Mouse (Mus musculus) inflammation-experienced regulatory T-cells, adult 6 months (primary cell): ENCODE results near the gene Fam189b. TPM values are rescaled to one million over a fixed set of nuclear protein-coding genes. Genes with fewer than 3 reads are reported as not detected.
"Not testable (repeated sequence)": the region's sequence is repeated elsewhere in the genome, so short reads cannot be mapped to it uniquely, and the experiment has no call there.

Experiments used
- ATAC-seq: one replicate; pipeline ENCODE4 v1.8.0; 2017
- polyA plus RNA-seq, 3 experiments: library from polyadenylated mRNA; unstranded; fragments of 100-300 nt; shearing (Covaris generic); gene quantifications; one replicate each; pipeline ENCODE4 v1.2.1; 2017

Fam189b gene
- polyA plus RNA-seq, 3 experiments from 2014 or later, result 132 to 223 (median 213) TPM

DNA sequence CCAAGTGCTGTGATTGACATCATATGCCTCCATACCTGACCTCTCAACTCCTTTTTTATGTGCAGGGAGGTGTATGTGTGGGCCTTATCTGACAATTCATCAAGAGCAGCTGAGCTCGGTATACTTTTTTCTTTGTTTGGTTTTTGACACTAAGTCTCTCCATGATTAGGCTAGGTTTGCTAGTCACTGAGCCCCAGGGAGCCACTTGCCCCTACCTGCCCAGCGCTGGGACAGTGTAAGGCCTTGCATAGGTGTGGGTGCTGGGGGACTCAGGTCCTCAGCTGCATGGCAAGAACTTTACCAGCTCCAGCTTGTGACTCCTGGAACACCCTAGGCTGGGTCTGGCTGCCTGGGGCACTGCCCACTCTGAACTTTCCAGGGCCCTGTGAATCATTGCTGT is 23.8 kb downstream of the Fam189b start:
- ATAC-seq, result no peak

DNA sequence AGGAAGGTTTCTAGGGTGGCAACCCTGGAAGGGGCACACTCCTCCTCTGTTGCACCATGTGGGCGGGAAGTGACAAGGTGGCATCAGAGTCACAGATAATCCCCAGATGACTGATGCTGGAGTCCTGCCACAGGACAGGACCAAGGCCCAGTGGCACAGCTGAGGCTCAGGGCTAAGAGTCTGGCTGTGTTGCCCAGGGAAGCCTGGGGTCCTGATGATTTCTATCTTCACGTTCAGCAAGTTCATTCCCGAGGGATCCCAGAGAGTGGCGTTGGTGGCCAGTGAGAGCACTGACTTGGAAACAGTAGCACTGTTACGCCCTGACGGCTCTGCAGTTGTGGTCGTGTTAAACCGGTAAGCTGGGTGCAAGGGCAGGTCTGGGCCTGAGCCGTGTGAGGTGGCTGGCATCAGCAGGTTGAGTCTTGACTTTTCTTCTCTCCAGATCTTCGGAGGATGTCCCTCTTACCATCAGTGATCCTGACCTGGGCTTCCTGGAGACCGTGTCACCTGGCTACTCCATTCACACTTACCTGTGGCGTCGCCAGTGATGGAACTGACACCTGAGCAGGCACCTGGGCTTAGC is 25.2 kb downstream of the Fam189b start:
- no peak for ATAC-seq

DNA sequence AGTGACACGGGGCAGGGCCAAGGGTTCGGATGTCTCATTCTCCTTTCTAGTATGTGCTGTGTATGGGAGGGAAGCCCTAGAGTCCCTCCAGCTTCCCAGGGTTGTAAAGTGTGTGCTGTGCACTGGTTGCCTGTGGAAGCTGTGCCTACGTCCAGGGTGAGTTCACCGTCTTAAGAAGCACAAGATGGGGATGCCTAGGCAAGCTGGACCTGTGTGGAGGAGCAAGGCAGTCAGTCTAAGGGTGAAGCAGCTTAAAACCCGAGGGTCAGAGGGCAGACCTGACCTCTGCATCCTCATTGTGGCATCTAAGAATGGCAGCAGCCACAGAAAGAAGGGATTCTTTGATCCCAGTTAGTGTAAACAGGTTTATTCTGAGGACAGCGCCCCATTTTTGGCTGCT is 25.8 kb downstream of the Fam189b start:
- ATAC-seq, result no peak

DNA sequence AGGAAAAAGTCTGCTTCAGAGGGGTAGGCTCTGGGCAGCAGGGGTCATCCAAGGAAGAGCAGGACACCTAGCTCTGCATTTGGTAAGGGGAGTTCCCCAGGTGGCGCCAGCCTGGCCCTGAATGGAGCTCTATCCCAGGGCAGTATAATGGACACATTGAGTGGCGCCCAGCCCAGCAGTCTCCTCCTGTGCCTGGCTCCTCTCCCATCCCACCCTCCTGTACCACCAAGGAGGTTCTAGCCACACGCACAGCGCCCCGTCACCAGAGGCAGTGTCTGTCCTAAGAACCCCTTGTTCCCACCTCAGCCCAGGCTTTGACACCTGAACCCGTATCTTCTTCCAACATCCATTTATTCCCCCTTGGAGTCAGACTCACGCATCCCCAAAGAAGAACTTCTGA is 26.8 kb downstream of the Fam189b start:
- no peak for ATAC-seq

DNA sequence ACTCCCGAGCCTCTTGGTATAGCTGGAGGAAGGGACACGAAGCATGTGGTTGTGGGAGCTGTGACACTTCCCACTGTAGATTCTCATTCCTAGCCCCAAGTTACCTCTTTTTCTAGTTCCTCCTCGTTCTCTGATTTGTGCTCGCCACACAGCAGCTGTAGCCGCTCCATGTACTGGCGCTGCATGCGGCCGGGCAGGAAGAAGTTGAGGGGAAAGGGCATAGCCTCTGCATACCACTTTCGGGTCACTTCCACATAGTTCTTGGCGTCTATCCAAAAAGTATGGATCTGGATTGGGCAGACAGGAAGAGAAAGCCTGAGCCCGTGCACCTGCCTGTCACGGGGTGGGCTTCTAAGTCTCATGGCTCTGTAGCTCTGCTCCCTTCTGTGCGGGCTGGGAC is 27.2 kb downstream of the Fam189b start:
- ATAC-seq, result no peak

DNA sequence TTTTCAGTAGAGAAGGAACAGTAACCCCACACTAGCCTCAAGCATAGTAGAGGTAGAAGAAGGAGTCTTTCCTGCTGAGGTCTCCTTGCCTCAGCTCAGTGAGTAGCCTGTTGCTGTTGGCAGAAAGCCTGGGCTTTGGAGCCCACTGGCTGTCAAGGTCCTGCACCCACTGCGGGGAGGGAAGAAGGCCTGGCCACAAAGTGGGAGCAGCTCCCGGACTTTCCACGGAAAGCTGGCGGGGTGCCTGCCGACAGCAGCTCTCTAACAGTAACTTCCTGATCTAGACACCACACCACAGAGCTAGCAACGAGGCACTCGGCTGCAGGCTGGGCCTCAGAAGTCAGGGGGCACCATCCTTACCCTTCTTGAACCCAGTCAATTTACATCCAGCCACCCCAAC is 27.8 kb downstream of the Fam189b start:
- ATAC-seq, result no peak

DNA sequence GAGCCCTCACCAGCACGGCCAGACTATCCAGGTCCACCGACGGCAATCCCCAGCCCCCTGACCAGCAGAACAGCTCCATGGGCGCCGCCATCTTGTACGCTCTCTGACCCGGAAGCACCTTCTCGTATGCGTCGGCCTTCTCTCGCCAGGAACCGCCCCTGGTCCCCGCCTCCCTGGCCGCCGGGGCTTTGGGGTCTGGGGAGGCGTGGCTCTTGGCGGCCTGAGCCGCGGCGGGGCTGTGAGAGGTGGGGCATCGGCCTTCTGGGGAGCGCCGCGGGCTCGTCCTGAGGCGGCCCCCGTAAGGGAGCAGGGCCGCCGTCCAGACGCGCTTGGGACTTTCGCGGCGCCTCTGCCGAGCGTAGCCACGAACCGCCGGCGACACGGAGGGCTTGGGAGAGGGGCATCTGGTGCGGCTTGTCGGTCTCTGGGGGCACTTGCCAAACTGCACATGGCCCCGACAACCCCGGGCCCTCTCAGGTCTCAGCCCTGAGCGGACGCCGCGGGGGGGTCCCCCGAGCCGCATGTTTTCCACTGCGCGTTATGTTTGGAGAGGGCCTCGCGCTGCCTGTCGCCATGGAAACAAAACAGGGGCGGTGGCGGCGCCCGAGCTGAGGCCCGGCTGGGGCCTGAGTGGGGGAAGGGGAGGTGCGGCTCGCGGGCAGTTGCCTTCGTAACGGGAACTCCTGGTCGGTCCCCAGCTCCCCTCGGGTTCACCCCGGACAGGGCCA is 31.0 kb downstream of the Fam189b start:
- ATAC-seq, result peak; percentile 86

DNA sequence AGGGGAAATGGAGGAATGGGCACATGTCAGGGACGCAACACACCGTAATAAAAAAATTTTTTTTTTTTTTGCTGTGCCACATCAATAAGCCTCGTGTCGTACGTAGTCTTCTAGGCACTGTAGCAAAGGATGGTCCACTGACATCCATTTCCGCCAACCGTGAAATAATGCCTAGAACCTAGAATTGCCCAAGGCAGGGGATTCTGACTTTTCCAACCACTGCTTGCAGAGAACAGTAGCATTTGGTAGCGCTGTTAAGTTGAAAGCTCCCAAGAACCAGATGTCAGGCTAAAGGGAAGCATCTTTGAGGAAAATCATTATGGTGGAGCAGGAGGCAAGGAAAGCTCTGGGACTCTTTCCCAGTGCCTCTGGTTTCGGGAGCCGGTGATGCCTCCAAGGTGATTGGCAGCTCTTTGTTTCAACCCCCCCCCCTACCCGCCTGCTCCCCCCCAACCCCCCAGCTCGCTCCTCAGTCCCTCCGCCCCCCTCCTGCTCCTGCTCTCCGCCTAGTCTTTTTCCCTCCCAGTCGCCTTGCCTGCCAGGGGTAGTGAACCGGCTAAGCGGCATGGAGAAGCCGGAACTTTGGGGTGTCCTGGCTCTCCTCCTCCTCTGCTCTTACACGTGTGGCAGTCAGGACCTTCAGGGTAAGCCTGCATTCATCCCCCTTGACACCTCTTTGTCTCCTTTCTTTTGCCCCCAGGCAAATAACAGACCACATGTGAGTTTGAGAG is 31.9 kb downstream of the Fam189b start, which contains the start of gene Thbs3:
Gene Thbs3, plus strand, starts transcription at position 500 of the 731 bp plus-strand sequence.
- peak; percentile 51 for ATAC-seq

DNA sequence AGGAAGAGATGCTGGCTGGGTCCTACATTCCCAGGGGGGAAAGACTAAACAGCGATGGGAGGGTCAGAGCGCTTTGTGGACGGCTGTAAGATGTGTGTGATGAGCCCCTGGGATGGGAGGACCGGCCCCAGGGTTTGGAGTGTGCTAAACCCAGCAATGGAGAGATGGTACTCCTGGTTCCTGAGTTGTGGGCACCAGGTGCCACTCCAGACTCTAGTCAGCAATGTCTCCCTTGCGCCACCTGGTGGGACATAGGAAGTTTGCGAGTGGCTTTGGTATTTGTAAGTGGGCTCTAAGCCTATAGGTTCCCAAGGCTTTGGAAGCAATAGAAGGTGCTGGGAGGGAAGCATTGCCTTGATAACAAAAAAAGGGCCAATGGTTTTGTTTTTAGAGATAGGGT is 32.9 kb downstream of the Fam189b start:
- ATAC-seq, result peak; percentile 39

DNA sequence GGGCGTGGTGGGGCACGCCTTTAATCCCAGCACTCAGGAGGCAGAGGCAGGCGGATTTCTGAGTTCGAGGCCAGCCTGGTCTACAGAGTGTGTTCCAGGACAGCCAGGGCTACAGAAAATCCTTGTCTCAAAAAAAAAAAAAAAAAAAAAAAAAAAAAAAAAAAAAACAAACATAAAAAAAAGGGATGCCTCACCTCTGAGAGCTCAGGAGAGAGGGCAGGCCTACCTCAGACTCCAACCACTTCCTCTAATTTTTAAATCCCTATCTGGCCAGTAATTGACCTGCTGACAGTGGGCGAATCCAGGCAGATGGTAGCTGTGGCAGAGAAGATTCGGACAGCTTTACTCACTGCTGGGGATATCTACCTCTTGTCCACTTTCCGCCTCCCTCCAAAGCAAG is 33.5 kb downstream of the Fam189b start:
- not testable (repeated sequence) for ATAC-seq

DNA sequence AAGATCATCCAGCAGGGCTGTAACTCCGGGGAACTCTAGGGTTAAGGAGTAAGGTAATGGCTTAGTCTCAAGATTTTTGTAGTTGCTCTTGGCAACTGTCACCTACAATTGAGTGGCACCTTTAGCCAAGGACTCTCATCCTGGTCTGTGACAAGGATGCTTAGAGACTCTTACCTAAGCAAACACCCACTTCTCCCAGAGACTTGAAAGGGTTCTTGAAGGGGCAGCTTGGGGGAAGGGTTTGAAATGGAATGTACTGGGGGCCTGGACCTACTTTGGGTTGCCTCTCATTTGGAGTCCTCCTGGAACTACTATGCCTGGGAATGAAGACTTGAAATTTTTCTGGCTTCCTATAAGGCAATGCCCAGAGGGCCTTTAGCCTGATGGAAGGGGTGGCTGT is 35.3 kb downstream of the Fam189b start:
- ATAC-seq, result no peak

DNA sequence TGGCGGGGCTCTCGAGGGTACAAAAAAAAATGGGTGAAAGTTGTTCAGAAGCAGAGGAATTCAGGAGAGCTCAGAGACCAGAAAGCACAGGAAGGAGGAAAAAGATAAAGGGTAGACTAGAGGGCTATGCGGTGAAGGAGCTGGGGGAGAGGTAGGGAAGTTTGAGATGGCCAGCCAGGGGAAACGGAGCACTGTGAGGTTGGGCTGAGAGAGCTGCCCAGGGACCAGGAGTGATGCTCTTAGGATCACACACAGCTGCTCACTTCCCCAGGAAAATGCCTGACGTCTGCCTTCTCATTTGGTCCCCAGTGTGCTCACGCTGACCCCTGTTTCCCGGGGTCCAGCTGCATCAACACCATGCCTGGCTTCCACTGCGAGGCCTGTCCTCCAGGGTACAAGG is 36.6 kb downstream of the Fam189b start:
- ATAC-seq, result no peak

DNA sequence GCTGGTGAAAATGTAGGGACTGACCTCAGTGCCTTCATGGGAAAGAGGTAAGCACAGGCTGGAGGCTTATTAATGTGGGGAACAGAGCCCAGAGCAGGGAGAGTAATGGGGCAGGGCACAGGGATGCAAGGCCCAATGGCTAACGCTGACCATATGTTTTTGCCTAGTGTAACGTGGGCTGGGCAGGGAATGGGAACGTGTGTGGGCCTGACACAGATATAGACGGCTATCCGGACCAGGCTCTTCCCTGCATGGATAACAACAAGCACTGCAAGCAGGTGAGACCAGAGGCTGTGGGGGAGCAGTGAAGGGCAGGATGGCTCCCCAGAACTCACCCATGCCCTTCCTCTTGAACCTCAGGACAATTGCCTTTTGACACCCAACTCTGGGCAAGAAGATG is 38.2 kb downstream of the Fam189b start:
- ATAC-seq, result no peak

DNA sequence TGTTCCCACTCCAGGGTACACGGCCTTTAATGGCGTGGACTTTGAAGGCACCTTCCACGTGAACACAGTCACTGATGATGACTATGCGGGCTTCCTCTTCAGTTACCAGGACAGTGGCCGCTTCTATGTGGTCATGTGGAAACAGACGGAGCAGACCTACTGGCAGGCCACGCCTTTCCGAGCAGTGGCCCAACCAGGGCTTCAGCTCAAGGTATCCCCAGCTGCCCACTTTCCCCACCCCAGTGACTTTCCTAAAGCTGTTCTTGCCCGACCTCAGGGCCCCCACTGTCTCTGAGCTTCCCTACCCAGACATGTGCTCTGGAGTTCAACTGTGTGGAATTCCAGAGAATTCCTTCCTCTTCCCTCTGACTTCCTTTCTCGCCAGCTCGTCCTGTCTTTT is 41.9 kb downstream of the Fam189b start:
- ATAC-seq, result no peak

DNA sequence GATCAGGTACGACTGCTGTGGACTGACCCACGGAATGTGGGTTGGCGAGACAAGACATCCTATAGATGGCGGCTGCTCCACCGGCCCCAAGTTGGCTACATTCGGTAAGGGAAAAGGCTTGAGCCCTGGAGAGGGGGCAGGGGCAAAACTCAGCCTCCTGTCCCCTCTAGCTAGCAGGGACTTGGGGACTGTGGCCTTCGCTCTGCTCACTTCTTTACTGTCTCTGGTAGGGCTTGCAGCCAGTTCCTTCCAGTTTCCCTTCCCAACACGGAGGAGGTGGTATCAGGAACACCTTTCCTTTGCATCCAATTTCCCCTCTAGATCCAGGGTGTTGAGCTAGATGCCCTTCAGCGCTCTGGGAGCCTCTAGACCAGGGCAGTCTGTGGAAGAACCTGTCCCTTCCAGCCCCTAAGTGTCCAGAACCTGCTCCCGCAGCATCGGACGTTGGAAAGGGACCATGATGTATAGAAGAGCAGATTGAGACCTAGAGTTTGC is 42.4 kb downstream of the Fam189b start:
- no peak for ATAC-seq

DNA sequence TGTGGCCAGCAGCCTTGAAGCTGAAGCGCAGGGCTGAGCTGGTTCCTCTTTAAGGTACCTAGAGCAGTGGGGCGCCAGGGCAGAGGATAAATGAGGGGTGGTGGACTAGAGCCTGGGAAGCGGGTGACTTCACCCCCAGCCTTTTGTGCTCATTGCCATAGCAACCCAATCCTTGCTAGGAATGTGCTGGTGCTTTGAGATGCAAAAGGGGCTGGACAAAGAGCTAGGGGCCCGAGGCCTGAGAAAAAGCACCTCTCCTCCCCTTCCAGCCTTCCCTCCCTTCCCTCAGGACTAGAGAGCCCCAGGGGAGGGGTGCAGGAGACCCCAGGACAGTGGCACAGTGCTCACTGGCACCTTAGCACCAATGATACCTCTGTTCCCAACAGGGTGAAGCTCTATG is 43.0 kb downstream of the Fam189b start:
- ATAC-seq, result no peak

DNA sequence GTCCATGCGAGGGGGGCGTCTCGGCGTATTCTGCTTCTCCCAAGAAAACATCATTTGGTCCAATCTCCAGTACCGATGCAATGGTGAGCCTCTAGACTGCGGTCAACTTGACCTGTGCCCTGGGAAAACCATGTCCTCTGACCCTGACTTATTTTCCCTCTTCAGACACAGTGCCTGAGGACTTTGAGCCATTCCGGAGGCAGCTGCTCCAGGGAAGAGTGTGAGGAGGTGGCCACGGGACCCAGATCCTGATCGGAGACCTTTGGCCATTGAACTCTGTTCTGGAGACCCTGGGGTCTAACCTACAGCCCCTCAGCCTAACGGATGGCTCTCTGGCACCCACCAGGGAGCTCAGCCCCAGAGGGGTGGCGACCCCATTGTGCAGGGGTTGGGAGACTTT is 43.4 kb downstream of the Fam189b start:
- no peak for ATAC-seq

DNA sequence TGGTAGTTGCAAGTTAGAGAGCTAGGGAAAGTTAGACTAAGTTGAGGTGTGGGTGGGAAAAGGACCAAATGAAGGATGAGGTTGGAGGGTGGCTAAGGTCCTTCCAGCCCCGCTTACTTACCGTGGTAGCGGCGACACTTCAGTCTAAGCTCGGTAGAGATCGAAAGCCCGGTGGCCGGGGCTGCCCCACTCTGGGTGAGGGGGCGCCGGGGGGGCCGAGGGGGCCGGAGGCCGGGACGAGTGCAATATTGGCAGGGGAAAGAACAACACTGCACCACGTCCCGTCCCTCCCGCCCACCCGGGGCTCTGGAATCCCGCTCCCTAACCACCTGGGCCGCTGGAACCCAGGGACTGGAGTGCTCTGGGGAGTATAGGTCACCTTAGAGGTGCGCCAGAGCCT is 44.0 kb downstream of the Fam189b start, which contains the start of gene Mtx1:
Gene Mtx1, minus strand, starts transcription at position 189 of the 400 bp plus-strand sequence.
- no peak for ATAC-seq

DNA sequence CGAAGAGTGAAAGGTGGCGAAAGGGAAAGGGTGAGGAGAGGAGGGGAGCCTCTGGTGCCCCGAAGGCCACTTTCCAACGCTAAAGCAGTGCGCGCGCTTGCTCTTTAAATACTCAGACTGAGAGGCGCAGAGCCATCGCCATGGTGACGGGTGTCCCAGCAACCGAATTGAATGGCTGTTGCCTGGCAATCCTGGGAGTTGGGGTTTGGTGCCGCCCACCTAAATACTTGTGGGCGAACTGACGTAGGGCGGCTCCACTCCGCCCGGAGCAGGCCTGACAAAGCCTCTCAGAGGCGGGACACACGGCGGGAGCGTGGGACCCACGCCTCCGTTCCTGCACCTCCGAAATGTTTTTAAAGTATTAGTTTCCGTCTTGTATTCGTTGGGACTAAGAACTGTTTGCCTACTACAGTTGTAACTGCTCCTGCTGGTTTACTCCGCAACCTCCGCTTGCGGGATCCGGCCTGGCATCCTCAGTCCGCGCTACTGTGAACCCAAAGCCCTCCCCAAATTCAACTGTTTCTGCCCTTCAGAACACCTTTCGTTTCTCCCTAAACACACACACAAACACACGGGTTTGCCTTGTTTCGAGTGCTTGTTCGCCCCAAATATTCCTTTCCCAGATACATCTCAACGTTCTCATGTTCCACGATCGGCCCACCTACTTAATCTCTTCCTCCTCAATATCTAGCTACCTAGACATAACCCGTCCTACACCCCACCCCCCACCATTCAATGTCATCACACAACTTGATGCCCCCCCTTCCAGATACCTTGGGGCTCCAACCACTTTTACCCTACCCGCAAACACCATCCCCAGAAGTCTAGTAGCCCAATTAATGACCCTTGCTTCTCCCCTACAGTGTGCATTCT is 44.6 kb downstream of the Fam189b start:
- ATAC-seq, result peak; percentile 51

DNA sequence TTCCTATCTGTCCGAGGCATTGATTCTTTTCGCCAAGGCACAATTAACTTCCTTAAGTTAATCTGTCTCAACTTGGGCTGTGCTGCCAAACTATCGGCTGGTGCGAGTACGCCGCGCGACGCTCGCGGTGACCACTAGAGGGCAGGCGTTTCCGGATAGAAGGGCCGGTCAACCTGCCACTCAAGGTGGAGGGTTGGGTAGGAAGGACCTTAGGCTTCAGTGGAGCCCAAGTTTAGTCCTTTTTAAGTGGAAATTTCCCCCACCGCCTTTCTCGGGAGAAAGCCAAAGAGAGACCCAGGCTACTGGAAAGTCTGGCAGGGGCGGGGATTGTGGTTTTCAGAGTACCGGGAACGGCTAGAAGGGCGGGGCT is 45.2 kb downstream of the Fam189b start:
- peak; percentile 51 for ATAC-seq

DNA sequence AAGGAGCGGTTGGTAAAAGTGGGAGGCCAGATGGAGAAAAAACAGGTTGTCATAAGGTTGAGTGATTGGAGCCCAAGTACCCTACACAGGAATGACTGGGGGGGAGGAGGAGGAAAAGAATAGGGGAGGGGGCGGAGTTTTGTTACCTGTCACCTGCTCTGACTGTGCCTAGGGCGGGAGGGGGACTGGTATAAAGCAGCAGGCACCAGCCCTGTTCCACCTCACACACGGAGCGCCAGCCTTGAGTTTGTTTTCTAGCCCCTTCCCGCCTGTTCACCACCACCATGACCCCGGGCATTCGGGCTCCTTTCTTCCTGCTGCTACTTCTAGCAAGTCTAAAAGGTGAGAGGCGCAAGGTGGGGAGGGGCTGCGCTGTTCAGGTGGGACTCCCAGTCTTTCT is 45.9 kb downstream of the Fam189b start, which contains the start of gene Muc1:
Gene Muc1, plus strand, starts transcription at position 222 of the 400 bp plus-strand sequence.
- ATAC-seq, result no peak

DNA sequence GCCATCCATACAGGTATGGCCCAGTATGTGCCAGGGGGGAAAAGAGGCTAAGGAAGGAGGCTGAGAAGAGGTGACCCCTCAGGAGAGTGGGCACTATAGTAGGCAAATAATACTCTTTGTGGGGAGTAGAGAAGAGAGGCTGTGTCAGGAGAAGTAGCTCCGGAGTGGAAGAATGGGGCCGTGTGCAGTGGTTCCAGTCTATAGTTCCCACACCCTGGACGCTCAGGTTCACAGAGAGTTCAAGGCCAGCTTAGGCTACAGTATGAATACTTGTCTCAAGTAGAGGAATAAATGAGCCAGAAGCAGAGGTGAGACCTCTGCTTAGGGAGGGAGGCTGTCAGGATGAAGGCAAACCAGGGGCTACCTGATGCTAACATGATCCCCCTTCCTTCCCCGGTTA is 46.3 kb downstream of the Fam189b start:
- ATAC-seq, result no peak

DNA sequence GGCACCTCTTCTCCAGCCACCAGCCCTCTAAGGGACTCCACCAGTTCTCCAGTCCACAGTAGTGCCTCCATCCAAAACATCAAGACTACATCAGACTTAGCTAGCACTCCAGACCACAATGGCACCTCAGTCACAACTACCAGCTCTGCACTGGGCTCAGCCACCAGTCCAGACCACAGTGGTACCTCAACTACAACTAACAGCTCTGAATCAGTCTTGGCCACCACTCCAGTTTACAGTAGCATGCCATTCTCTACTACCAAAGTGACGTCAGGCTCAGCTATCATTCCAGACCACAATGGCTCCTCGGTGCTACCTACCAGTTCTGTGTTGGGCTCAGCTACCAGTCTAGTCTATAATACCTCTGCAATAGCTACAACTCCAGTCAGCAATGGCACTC is 47.6 kb downstream of the Fam189b start:
- ATAC-seq, result no peak
